Mouse (Mus musculus): ENCODE results near the gene Gjb4.

Gene Gjb4

GRCm38 (mm10) chr4:127353951-127354438 is at the start of gene Gjb4:
Gjb4 (minus strand) TSS chr4:127354081.
- no peak for DNase-seq (ENCODE audit: low read depth)

DNA sequence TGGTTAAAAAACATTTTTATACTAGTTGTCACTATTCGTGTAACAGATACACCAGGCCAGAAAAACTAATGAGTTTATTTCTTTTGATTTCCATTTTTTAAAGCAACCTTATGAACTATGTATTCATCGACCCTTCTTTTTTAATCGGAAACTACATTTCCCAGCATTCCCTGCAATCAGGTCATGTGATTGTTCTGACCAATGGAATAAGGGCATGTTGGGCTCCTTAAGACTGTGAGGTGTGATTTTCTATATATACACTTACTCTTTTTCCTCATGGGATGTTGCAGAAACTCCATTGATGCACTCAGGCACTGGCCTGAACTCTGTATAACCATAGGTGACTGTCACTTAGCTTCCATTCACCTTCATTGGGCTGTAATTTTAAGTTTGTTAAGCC is 48.7 kb upstream of the Gjb4 start:
- no peak for DNase-seq (ENCODE audit: low read depth)

DNA sequence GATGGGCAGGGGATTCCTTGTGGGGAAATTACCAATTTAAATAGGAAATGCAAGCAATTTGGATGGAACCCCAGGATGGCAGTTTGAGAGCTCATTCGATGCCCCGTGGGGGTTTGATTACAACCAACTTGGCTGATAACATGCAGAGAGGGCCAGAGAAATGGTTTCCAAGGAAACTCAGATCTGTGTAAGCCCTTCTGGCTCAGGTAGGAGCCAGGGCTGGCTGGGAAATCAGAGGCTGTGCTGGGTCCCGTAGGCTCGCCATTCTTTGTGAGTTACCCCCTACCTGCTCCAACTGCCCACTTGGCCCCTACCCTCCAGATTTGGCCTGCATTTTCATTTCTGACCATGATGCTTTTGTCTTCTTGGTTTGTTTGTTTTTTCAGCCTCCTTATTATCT is 48.3 kb upstream of the Gjb4 start:
- DNase-seq (ENCODE audit: low read depth), result no peak

GRCm38 (mm10) chr4:127400165-127401145 is 46.6 kb upstream of the Gjb4 start:
- DNase-seq (ENCODE audit: low read depth), result no peak

- DNase-seq (ENCODE audit: low read depth), result no peak
These were observed 41.7 kb upstream of the Gjb4 start for GRCm38 (mm10) chr4:127395591-127395990.

GRCm38 (mm10) chr4:127389645-127390044 is 35.8 kb upstream of the Gjb4 start:
- no peak for DNase-seq (ENCODE audit: low read depth)

DNA sequence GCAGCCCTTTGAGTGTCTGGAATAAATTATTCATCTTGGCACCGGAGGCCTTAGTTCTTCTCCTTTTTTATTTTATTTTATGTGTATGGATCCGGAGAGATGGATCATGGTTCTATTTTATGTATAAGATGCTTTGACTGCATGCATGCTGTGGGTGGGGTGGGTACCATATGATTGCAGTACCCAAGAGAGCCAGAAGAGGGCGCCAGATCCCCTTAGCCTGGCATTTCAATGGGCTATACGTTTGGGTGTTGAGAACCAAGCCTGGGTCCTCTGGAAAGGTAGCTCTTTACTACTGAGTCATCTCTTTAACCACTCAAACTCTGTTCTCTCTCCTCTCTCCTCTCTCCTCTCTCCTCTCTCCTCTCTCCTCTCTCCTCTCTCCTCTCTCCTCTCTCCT is 23.5 kb upstream of the Gjb4 start:
- DNase-seq (ENCODE audit: low read depth), result peak; percentile 25

DNA sequence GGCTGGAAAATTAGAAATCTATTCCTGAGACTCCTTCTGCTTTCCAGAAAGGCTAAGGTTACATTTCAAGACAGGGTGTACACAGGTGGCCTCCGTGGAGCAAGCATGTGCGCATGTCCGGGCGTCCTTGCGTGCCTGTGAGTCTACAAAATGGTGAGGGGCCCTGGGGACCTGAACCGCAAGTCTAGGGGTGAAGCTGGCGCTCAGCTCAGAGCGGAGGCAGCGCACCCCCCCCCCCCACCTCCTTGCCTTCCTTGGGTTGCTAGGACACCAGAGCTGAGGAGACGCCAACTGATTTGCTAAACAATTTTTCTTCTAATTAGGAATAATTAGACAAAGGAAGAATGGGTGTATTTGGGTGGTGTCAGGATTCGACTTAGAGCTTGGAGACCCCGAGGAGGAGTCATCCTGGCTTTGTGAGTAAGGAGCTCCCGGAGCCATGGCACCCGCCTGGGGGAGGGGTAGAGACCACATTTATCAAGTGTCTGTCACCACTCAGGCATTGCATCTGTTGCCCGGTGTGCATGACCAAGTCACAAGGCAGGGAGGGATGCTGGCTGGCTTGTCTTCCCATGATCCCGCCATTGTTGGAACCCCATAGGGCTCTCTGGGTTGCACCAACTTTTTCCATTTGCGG is 21.8 kb upstream of the Gjb4 start:
- no peak for DNase-seq (ENCODE audit: low read depth)

DNA sequence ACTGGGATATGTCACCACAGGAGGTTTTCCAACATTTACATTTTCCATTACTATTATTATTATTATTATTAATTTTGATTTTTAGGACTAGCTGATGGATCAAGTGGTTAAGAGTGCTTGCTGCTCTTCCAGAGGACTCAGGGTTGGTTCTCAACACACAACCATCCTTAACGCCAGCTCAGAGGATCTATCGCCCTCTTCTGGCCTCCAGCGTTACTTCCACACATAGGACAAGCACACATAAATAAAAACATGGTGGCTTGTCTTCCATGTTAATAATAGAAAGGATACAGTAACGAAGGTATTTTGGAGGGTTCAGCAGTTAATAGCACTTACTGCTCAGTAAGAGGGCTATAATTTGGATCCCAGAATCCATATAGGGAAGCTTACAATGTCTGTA is 20.8 kb upstream of the Gjb4 start:
- DNase-seq (ENCODE audit: low read depth), result no peak

DNA sequence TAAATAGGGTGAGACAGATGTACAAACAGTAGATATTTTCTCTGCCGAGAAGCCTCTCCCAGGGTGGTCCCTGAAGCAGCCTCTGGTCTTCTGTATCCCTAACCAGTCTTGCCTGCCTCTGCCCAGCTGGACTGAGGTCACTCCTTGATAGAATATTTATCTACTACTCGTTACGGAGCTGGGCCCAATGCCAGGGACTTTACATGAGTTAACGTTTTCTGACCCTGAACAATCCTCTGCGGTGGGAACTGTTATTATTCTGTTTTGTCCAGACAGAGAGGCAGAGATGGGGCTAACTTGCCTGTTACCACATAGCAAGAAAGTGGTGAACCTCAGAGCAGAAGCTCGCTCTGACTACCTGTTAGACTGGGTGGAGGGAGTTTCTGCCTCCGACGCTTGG is 19.6 kb upstream of the Gjb4 start:
- DNase-seq (ENCODE audit: low read depth), result no peak

GRCm38 (mm10) chr4:127371546-127371945 is 17.7 kb upstream of the Gjb4 start:
- no peak for DNase-seq (ENCODE audit: low read depth)

DNA sequence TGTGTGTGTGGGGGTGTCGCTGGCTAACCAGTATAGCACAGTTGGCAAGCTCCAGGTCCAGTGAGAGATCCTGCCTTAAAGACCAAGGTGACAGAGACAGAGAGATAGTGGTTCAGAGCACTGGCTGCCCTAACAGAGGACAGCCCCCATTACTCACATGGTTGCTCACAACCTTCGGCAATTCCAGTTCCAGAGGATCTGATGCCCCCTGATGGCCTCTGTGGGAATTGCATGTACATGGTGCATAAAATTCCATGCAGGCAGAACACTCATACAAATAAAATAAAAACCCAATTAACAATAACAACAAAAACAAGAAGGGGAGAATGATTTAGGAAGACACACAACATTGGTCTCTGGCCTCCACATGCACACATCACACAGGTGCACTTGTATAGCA is 16.6 kb upstream of the Gjb4 start:
- peak; percentile 21 for DNase-seq (ENCODE audit: low read depth)

DNA sequence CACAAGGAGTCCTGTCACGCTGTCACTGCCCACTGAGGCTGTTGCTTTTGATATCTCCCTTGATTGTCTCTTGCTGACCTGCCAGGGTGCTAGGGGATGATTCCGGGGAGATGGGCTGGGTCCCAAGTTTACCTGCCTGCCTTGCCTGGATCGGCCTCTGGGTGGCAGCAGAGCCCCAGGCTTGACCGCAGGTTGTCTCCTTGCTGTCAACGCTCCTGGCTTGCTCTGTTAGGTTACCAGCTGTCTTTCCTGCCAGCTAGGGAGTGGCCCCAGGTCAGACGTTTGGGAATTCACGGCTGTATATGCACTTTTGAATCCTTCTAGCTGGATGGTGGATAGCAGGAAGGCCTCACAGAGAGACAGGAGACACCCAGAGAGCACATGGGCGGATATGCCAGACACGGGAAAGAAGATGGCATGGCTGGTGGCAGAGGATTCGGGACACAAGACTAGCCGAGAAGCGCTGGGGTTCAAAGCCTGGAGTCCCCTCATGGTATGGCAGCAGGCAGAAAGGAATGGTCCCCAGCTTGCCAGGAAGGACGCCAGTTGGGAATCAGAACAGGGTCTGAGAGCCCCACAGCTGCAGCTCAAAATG is 14.6 kb upstream of the Gjb4 start:
- peak; percentile 32 for DNase-seq (ENCODE audit: low read depth)

- no peak for DNase-seq (ENCODE audit: low read depth)
These were observed 12.0 kb upstream of the Gjb4 start for GRCm38 (mm10) chr4:127365834-127366233.

GRCm38 (mm10) chr4:127365433-127365832 is 11.6 kb upstream of the Gjb4 start:
- DNase-seq (ENCODE audit: low read depth), result no peak

DNA sequence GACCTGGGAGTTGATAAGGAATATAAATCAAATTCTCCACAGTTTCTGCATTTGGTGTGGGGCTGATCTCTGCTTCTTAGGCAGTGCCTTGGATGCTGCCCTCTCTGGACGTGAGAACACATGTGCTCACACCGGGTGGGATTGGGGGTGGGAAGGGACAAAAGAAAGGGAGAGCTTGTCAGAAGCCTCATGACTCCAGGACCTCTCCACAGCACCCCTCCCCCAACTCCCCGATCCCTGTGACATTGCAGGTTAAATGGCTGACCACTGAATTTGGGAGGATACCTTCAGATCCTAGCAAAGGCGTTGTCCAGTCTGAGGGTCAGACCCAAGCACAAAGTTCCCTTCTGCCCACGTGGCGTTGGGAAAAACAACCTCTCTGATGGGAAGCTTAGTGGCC is 10.6 kb upstream of the Gjb4 start:
- DNase-seq (ENCODE audit: low read depth), result no peak

- peak; percentile 12 for DNase-seq (ENCODE audit: low read depth)
These were observed 9.4 kb upstream of the Gjb4 start for GRCm38 (mm10) chr4:127363331-127363730.

GRCm38 (mm10) chr4:127362520-127362919 is 8.6 kb upstream of the Gjb4 start:
- no peak for DNase-seq (ENCODE audit: low read depth)

- no peak for DNase-seq (ENCODE audit: low read depth)
These were observed 4.1 kb upstream of the Gjb4 start, which contains the start of gene Gjb5 for GRCm38 (mm10) chr4:127358018-127358417. Gjb5 (minus strand) TSS chr4:127358181.

GRCm38 (mm10) chr4:127354506-127355485 is 915 bp upstream of the Gjb4 start:
- no peak for DNase-seq (ENCODE audit: low read depth)

GRCm38 (mm10) chr4:127352594-127352993 is 1.3 kb downstream of the Gjb4 start:
- no peak for DNase-seq (ENCODE audit: low read depth)
